Mouse (Mus musculus) thymus, adult 18-20 months (tissue): ENCODE measurements around the gene Hist1h2an.
"Not testable (repeated sequence)": the region's sequence is repeated elsewhere in the genome, so short reads cannot be mapped to it uniquely, and the experiment has no call there.

Experiments used
- DNase-seq, 2 experiments: peaks; one replicate each; pipeline ENCODE4 v3.0.0; 2022; ENCODE audit warnings: mixed read lengths in 2 of 2

The Hist1h2an gene

DNA sequence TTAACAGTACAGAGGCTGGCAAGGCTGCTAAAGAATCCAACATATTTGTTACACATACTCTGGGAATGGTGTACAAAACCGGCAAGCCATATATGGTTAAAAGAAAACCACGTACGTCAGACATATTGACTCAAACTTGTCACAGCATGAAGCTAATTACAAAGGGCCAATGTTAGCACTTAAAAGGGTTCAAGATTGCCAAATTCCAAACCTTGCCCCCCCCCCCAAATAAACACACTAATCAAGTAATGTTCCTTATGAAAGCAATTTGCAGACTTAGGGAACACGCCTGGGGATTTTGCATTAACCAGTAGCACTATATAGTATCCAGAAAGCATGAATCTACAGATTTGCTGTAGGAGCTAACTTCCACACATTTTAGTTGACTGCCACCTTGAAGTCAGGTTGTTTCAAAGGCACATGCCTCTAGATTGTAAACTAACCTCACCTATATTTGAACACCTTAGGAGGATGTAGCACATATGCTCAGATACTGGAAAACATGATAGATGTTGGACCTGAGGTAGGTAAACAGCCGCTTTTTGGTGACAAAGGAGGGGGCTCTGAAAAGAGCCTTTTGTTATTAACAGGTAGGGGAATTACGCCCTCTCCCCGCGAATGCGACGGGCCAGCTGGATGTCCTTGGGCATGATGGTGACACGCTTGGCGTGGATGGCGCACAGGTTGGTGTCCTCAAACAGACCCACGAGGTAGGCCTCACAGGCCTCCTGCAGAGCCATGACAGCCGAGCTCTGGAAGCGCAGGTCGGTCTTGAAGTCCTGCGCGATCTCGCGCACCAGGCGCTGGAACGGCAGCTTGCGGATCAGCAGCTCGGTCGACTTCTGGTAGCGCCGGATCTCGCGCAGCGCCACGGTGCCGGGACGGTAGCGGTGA, 4.4 kb downstream of the Hist1h2an start:
- peak in 1 of 2 experiments; percentile 46 for DNase-seq

- no peak for DNase-seq
Observed at GRCm38 (mm10) chr13:21781639-21782038, 5.4 kb downstream of the Hist1h2an start.

DNA sequence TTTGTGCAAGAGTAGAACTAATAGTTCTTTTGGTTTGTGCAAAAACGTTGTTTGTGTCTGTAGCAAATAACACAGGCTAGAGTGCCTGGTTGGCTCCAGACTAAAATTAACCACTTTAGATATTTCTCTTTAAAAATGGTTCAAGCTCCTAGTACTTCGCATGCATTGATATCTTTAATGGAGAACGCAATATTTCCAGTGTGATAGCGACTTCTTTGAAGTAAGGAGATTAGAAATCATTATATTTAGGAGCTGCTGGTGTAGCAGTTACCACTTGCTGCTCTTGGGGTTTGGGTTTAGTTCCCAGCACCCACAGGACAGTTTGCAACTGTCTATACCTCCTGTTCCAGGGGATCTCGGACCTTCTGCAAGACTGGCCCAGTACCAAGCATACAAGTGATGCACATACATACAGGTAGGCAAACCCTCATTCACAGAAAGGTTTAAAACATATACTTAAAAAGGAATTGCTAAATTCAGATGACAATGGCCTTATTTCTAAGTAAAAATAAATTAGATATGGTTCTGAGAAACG, 5.9 kb downstream of the Hist1h2an start:
- DNase-seq = no peak

- DNase-seq = peak; percentile 62 to 76
Observed at GRCm38 (mm10) chr13:21779767-21780731, 7.0 kb downstream of the Hist1h2an start, which contains the start of gene Hist1h1b. TSS of gene Hist1h1b (minus strand) at chr13:21780625.

GRCm38 (mm10) chr13:21778814-21779766, 7.9 kb downstream of the Hist1h2an start:
- DNase-seq = peak; percentile 50 to 74

- no peak for DNase-seq
Observed at GRCm38 (mm10) chr13:21755707-21756106, 31.3 kb downstream of the Hist1h2an start.

- not testable (repeated sequence) for DNase-seq
Observed at GRCm38 (mm10) chr13:21754294-21755001, 32.6 kb downstream of the Hist1h2an start.

DNA sequence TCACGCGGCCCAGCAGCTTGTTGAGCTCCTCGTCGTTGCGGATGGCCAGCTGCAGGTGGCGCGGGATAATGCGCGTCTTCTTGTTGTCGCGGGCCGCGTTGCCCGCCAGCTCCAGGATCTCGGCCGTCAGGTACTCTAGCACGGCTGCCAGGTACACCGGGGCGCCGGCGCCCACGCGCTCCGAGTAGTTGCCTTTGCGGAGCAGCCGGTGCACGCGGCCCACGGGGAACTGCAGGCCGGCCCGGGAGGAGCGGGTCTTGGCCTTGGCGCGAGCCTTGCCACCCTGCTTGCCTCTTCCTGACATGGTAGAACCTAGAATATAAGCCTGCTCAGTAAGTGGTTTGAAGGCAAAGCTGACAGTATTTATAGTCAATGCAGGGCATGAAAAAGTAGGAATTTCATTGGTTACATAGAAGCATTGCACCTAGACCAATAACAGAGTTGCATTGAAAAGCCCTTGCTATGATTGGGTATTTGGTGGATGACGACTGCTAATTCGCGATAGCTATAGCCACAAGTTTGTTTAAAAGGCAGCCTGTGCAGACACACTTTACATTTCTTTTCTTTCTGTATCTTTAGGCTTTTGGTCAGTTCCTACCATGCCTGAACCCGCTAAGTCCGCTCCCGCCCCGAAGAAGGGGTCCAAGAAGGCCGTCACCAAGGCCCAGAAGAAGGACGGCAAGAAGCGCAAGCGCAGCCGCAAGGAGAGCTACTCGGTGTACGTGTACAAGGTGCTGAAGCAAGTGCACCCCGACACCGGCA, 33.3 kb downstream of the Hist1h2an start, which contains the start of the genes Hist1h2ak and Hist1h2bn:
Gene Hist1h2ak, minus strand, starts transcription at position 304 of the 762 bp plus-strand sequence.
Gene Hist1h2bn, plus strand, starts transcription at position 600 of the 762 bp plus-strand sequence.
- peak; percentile 56 to 76 for DNase-seq

DNA sequence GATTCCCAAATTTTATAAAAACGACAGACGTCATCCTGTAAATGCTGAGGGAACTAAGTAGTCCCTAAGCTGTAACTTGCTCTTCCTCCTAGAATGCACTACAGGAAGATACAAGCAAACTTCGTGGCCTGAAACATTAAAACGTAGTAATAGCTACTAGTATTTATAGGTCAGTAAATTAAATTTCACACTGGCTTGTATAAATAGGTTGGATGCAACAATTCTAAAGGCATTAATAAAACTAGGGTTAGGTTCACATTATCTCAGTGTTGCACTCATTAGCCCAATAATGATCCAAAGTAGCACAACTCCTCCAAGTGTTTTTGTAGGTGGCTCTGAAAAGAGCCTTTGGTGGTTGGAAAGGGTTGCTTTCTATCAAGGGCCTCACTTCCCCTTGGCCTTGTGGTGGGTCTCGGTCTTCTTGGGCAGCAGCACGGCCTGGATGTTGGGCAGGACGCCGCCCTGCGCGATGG, 33.9 kb downstream of the Hist1h2an start:
- DNase-seq = no peak

GRCm38 (mm10) chr13:21752356-21752755, 34.7 kb downstream of the Hist1h2an start:
- no peak for DNase-seq

GRCm38 (mm10) chr13:21751827-21752226, 35.2 kb downstream of the Hist1h2an start:
- DNase-seq = no peak

DNA sequence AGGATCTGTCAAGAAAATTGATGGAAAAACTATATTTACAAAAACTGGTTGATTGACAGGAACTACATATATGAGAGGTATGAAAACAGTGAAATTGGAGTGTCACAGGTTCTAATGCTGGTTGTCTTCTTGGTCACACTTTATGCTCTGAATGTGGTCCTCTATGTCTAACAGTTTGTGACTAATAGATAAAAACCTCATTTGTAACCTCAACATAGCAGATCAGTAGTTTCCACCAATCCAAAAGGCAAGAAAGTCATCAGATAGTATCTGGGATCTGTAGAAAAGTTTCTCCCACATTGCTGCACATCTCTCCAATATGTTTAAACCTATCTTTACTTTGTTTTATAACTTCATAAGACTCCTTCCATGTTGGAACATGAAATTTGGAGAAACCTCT, 35.6 kb downstream of the Hist1h2an start:
- DNase-seq = no peak

GRCm38 (mm10) chr13:21750159-21751017, 36.6 kb downstream of the Hist1h2an start, which contains the start of gene Hist1h4k:
TSS of gene Hist1h4k (minus strand) at chr13:21750505.
- DNase-seq = peak; percentile 88 to 94

DNA sequence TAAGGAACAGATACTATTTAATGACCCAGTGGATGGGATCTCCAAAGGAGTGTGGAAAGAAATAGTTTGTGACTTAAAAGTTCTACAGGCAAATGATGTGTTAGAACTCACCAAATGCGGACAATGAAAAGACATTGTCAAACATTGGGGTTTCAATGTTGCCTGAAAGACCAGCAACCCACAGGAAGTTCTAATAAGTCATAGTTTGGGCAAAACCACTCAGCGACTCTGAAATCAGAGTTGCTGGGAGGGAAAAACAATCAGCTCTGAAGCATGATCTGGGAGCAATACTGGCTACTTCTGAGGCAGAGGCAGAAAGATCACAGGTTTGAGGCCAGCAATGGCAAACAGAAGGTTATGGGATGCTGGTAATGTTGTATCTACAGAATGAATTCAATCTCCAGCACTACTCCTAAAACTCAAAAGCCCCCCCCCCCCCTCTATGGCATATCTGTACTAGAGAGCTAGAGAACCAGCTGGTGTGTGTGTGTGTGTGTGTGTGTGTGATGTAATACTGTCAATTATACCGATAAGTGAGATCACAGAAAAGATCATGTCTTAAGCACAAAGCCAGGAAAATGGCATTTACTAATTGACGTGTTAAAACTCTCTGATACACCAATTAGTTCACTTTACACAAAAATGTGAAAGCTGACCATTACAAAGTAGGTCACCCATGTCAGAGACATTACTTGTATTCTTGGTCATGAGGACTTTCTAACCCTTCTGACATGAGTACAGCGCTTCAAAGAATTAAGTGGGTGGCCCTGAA, 37.4 kb downstream of the Hist1h2an start:
- no peak for DNase-seq

GRCm38 (mm10) chr13:21745006-21745405, 42.0 kb downstream of the Hist1h2an start:
- no peak for DNase-seq
